Mouse (Mus musculus): Measurements from ENCODE around the gene Olfr582.

The Olfr582 gene

DNA sequence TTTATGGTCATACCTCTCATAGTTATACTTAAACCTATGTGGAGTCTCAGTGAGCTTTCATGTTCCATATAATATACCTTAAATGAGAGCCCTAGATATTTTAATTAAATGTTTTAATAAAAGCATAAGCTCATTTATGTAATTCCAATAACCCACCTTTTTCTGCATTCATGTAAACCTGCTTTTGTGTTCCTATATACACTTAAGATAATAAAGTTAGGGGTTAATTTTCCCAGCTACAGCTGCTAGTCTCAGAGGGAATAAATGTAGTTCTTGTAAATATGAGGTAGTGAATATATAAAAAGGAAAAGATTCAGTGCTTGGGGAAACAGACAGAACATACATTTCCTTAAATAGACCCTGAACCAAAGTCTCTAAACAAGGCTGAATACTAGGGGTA, at the start of gene Olfr582:
TSS of gene Olfr582 (plus strand) at position 301 of the 400 bp plus-strand sequence.
- no peak for DNase-seq (ENCODE audit: low spot score in 2 of 2)

DNA sequence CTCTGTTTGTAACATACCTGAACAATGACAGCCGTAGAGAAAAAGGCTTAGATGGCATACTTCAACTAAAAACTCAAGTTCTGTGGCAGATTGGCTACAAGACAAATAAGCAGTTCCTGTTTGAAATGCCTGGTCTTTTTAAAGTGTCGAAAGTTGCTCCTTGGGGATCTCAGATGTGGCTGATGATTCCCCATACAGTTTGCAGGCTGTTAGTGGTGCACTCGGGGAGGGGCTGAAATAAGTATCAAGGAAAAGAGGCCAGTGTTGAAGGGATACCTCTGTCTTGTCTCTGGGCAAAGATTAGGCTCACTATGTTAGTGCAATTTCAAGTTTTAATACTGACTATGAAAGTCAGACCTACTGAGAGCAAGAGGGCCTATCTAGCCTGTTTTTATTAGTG, 48.6 kb upstream of the Olfr582 start, which contains the start of gene Olfr578:
TSS of gene Olfr578 (minus strand) at position 101 of the 400 bp plus-strand sequence.
- DNase-seq (ENCODE audit: low spot score in 2 of 2) = no peak

DNA sequence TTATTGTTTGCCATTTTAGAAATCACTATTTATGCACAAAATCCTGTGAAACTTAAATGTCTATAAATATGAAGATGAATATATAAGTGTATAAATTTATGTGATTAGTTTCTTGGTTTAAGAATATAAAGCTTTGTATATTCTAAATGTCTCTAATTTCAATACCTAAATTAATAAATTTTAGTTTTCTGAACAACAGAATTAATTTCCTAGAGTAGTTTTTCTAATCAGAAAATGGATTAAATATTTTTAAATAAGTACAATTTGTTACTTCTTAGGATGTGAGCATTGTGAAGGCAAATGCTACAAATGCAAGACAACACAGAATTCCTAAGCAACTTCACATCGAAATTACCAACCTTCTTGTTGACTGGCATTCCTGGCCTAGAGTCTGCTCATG, 13.2 kb downstream of the Olfr582 start, which contains the start of gene Olfr583:
TSS of gene Olfr583 (plus strand) at position 301 of the 400 bp plus-strand sequence.
- no peak for DNase-seq (ENCODE audit: low spot score in 2 of 2)

DNA sequence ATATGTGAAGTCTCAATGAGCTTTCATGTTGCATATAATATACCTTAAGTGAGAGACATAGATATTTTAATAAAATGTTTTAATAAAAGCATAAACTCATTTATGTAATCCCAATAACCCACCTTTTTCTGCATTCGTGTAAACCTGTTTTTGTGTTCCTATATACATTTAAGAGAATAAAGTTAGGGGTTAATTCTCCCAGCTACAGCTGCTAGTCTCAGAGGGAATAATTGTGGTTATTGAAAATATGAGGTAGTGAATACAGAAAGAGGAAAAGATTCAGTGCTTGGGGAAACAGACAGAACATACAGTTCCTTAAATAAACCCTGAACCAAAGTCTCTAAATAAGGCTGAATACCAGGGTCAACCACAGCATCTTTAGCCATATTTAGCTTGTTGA, 43.8 kb downstream of the Olfr582 start, which contains the start of gene Olfr584:
TSS of gene Olfr584 (plus strand) at position 301 of the 400 bp plus-strand sequence.
- no peak for DNase-seq (ENCODE audit: low spot score in 2 of 2)

Measured in heart, adult 9 months (tissue).